Mouse (Mus musculus): ENCODE measurements at regions not wholly inside any gene's neighbourhood (a gene's known extent, or its start where the extent isn't known, plus 50 kb on each side); places are given as distances from the start of the nearest gene placed in this dataset.

DNA sequence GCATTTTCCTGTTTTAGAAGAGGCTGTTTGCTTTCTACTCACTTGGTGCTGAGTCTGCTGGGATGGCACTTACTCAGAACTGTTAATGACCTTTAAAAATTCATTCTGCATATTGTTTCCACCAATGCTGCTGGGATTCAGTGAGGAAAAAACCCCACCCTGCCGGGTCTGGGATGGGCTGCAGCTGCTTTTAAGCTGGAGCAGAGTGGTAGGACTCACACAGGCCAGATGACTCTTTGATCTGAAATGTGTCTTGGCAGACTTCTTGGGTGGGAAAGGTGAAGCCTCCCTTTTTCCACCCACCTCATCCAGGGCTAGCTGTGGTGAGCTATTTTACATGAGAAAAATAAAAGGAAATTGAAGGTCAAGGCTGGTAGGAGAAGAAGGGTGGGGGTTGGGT lies 56.4 kb upstream of the Ddhd1 start:
- DNase-seq (ENCODE audit: low read depth in 3 of 3, low spot score in 3 of 3) = no peak
- no peak overlapping the region for H3K27ac ChIP-seq
- no peaks in the 10 kb centered on the region for H3K9me3 ChIP-seq (ENCODE audit: control insufficient read depth, low read length)
- no peaks in the 10 kb centered on the region for H3K36me3 ChIP-seq (replicated peaks; ENCODE audit: control insufficient read depth, insufficient read depth, low read depth)
- WGBS (ENCODE audit: insufficient replicate concordance) = 24% methylated on average over 1 of the region's 1 CpGs
- H3K9ac ChIP-seq (replicated peaks) = no peak overlapping the region
- no peak overlapping the region for H3K4me2 ChIP-seq (ENCODE audit: low read depth)
- TF ChIP-seq CTCF (IDR thresholded peaks at IDR 0.05; ENCODE audit: low read depth) = no peak
- TF ChIP-seq EP300 (IDR thresholded peaks at IDR 0.05; ENCODE audit: low read depth) = no peak
- no peak overlapping the region for H3K4me3 ChIP-seq (ENCODE audit: insufficient read depth in 1 of 2, low read depth in 2 of 2, low read length in 2 of 2)
- no peaks in the 10 kb centered on the region for H3K4me1 ChIP-seq (replicated peaks; ENCODE audit: control insufficient read depth in 2 of 2, insufficient read depth in 2 of 2, low read length in 1 of 2)
- no peak for ATAC-seq (ENCODE audit: insufficient read depth)
- no peaks in the 10 kb centered on the region for H3K27me3 ChIP-seq (ENCODE audit: control insufficient read depth, insufficient read depth, low read length)

DNA sequence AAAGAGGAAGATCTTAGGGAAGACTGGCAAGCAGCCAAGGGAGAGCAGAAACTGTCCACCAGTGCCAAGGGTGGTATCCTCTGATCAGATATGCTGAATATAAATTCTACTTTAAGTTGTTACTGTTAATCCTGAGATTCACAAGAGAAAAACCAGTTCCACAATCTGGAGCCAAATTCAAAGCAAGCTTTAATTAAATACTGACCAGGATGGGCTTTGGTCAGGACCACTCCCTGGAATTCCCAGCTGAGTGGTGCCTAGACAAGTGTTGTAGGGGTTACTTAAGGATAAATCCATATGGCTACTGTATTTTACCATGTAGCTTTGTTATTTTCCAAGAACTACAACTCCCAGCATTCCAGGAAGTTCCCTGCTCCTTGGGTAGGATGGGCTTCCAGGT lies 56.8 kb upstream of the Ddhd1 start:
- no peak overlapping the region for H3K4me3 ChIP-seq (ENCODE audit: insufficient read depth in 1 of 2, low read depth in 2 of 2, low read length in 2 of 2)

DNA sequence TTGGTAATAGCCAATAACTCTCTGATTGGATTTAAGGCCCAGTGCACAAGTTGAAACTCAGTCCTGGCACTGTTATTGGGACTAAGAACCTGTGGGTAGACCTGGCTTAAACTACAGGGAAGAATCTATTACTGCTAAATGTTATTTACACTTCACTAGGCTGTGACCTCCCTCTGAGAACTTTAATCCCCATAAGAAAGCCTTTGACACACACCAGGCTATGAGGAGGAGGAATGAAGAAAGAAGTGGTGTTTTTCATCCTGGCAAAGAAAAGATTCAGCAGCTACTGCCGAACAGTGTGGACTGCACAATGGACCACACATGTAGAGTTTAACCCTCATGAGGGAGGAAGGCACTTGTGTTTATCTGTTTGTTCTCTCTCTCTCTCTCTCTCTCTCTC lies 58.2 kb upstream of the Ddhd1 start:
- TF ChIP-seq CTCF (IDR thresholded peaks at IDR 0.05; ENCODE audit: low read depth) = no peak
- no peak for TF ChIP-seq EP300 (IDR thresholded peaks at IDR 0.05; ENCODE audit: low read depth)
- DNase-seq (ENCODE audit: low read depth in 3 of 3, low spot score in 3 of 3) (no peak), ATAC-seq (ENCODE audit: insufficient read depth) (no peak)
- Histone ChIP-seq H3K4me3 (ENCODE audit: insufficient read depth in 1 of 2, low read depth in 2 of 2, low read length in 2 of 2) (no peak overlapping the region), H3K27me3 (ENCODE audit: control insufficient read depth, insufficient read depth, low read length) (no peaks in the 10 kb centered on the region), H3K27ac (no peak overlapping the region), H3K9ac (replicated peaks) (no peak overlapping the region), H3K9me3 (ENCODE audit: control insufficient read depth, low read length) (no peaks in the 10 kb centered on the region), H3K36me3 (replicated peaks; ENCODE audit: control insufficient read depth, insufficient read depth, low read depth) (no peaks in the 10 kb centered on the region), H3K4me1 (replicated peaks; ENCODE audit: control insufficient read depth in 2 of 2, insufficient read depth in 2 of 2, low read length in 1 of 2) (no peaks in the 10 kb centered on the region), H3K4me2 (ENCODE audit: low read depth) (no peak overlapping the region)
- 57% methylated on average over 1 of the region's 1 CpGs for WGBS (ENCODE audit: insufficient replicate concordance)

More for the DNA sequence above, 56.8 kb upstream of the Ddhd1 start:
- no peaks in the 10 kb centered on the region for H3K36me3 ChIP-seq (replicated peaks; ENCODE audit: control insufficient read depth, insufficient read depth, low read depth)
- no peaks in the 10 kb centered on the region for H3K4me1 ChIP-seq (replicated peaks; ENCODE audit: control insufficient read depth in 2 of 2, insufficient read depth in 2 of 2, low read length in 1 of 2)
- H3K27ac ChIP-seq = no peak overlapping the region
- H3K4me2 ChIP-seq (ENCODE audit: low read depth) = no peak overlapping the region
- ATAC-seq (ENCODE audit: insufficient read depth) = no peak
- H3K27me3 ChIP-seq (ENCODE audit: control insufficient read depth, insufficient read depth, low read length) = no peaks in the 10 kb centered on the region
- H3K9ac ChIP-seq (replicated peaks) = no peak overlapping the region
- TF ChIP-seq EP300 (IDR thresholded peaks at IDR 0.05; ENCODE audit: low read depth) (no peak), CTCF (IDR thresholded peaks at IDR 0.05; ENCODE audit: low read depth) (no peak)
- H3K9me3 ChIP-seq (ENCODE audit: control insufficient read depth, low read length) = no peaks in the 10 kb centered on the region
- DNase-seq (ENCODE audit: low read depth in 3 of 3, low spot score in 3 of 3) = no peak

DNA sequence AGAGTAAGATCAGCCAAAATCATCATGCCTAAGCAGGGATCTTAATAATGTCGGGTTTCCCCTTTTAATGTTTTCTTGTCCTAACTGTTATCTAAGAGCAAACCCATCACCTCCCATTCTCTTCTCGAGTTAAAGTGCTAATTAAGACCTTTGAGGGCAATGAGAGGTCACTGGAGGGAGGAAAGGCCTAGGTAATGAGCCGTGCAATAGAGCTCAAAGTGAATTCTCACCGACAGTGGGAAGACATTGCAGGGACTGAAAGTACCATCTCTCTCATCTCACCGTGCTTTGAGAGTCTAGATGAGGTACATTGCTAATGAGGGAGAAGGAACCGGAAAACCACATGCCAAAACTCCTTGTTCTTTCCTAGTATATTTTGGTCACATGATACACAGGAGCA lies 64.9 kb upstream of the Ddhd1 start:
- no peak for DNase-seq (ENCODE audit: low read depth in 3 of 3, low spot score in 3 of 3)
- ATAC-seq (ENCODE audit: insufficient read depth) = no peak
- TF ChIP-seq CTCF (IDR thresholded peaks at IDR 0.05; ENCODE audit: low read depth) (no peak), EP300 (IDR thresholded peaks at IDR 0.05; ENCODE audit: low read depth) (no peak)
- Histone ChIP-seq H3K4me1 (replicated peaks; ENCODE audit: control insufficient read depth in 2 of 2, insufficient read depth in 2 of 2, low read length in 1 of 2) (no peaks in the 10 kb centered on the region), H3K9ac (replicated peaks) (no peak overlapping the region), H3K36me3 (replicated peaks; ENCODE audit: control insufficient read depth, insufficient read depth, low read depth) (no peaks in the 10 kb centered on the region), H3K27me3 (ENCODE audit: control insufficient read depth, insufficient read depth, low read length) (no peaks in the 10 kb centered on the region), H3K27ac (no peak overlapping the region), H3K4me3 (ENCODE audit: insufficient read depth in 1 of 2, low read depth in 2 of 2, low read length in 2 of 2) (no peak overlapping the region), H3K4me2 (ENCODE audit: low read depth) (no peak overlapping the region), H3K9me3 (ENCODE audit: control insufficient read depth, low read length) (no peaks in the 10 kb centered on the region)
- 42% methylated on average over 6 of the region's 6 CpGs for WGBS (ENCODE audit: insufficient replicate concordance)

DNA sequence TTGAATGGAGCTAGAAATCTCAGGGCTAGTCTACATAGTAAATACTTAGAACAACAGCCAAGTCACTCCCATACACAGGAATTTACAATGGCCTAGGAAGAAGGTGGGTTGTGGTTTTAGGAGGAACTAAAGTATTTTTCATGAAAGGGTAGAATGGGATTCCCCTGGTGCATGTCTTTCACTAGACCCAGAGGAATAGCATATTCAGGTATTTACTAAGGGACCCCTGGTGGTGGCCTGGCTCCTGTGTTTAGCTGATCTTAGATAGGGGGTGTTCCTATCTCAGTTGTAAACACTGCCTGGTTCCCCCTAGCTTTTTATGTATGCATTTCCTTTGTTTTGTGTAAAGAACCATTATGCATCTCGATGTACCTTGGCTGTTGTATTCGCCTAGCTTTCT lies 66.4 kb upstream of the Ddhd1 start:
- H3K9me3 ChIP-seq (ENCODE audit: control insufficient read depth, low read length) = no peaks in the 10 kb centered on the region
- H3K4me2 ChIP-seq (ENCODE audit: low read depth) = no peak overlapping the region
- no peak for ATAC-seq (ENCODE audit: insufficient read depth)
- no peaks in the 10 kb centered on the region for H3K4me1 ChIP-seq (replicated peaks; ENCODE audit: control insufficient read depth in 2 of 2, insufficient read depth in 2 of 2, low read length in 1 of 2)
- no peaks in the 10 kb centered on the region for H3K27me3 ChIP-seq (ENCODE audit: control insufficient read depth, insufficient read depth, low read length)
- DNase-seq (ENCODE audit: low read depth in 3 of 3, low spot score in 3 of 3) = no peak
- no peak overlapping the region for H3K9ac ChIP-seq (replicated peaks)
- no peak for TF ChIP-seq EP300 (IDR thresholded peaks at IDR 0.05; ENCODE audit: low read depth)
- no peak for TF ChIP-seq CTCF (IDR thresholded peaks at IDR 0.05; ENCODE audit: low read depth)
- no peak overlapping the region for H3K4me3 ChIP-seq (ENCODE audit: insufficient read depth in 1 of 2, low read depth in 2 of 2, low read length in 2 of 2)
- WGBS (ENCODE audit: insufficient replicate concordance) = 56% methylated on average over 2 of the region's 2 CpGs
- H3K27ac ChIP-seq = no peak overlapping the region
- no peaks in the 10 kb centered on the region for H3K36me3 ChIP-seq (replicated peaks; ENCODE audit: control insufficient read depth, insufficient read depth, low read depth)
